Mouse (Mus musculus) hindbrain, embryonic 11.5 days (tissue): ENCODE data around the gene Taz. TPM values are rescaled to one million over a fixed set of nuclear protein-coding genes. Genes with fewer than 3 reads are reported as not detected.

Experiments
- ATAC-seq: fragments of 200-750 bp; cut with Nextera tagmentation; 2 replicates; pipeline ENCODE4 v1.8.0; 2017; ENCODE audit warnings: mild to moderate bottlenecking, moderate TSS enrichment, moderate library complexity; ENCODE audit not compliant: low FRiP score
- DNase-seq: peaks from one replicate; pipeline ENCODE4 v3.0.0-alpha.2; 2015; ENCODE audit warnings: low spot score
- H3K27ac ChIP-seq: fragments of 300-500 bp; sonication (generic); 2 replicates; pipeline ENCODE4 v1.5.1; 2014; ENCODE audit warnings: mild to moderate bottlenecking, low read depth, low read length
- H3K27me3 ChIP-seq: fragments of 300-500 bp; sonication (generic); 2 replicates; pipeline ENCODE4 v1.6.1; 2014; ENCODE audit warnings: mild to moderate bottlenecking, low read length, moderate library complexity, mixed read lengths; ENCODE audit not compliant: control insufficient read depth, insufficient read depth
- H3K36me3 ChIP-seq: fragments of 300-500 bp; sonication (generic); 2 replicates; pipeline ENCODE4 v1.6.1; 2014; ENCODE audit warnings: mild to moderate bottlenecking, low read length, moderate library complexity, mixed read lengths; ENCODE audit not compliant: control insufficient read depth, insufficient read depth
- H3K4me1 ChIP-seq: fragments of 300-500 bp; sonication (generic); replicated peaks from 2 replicates; pipeline ENCODE4 v1.6.1; 2014; ENCODE audit warnings: low read length, mixed read lengths; ENCODE audit not compliant: control insufficient read depth, insufficient read depth
- H3K4me2 ChIP-seq: fragments of 300-500 bp; sonication (generic); replicated peaks from 2 replicates; pipeline ENCODE4 v1.6.1; 2014; ENCODE audit warnings: mild to moderate bottlenecking, low read depth, low read length
- H3K4me3 ChIP-seq: fragments of 300-500 bp; sonication (generic); 2 replicates; pipeline ENCODE4 v1.5.1; 2014; ENCODE audit warnings: low read depth, low read length
- H3K9ac ChIP-seq: fragments of 300-500 bp; sonication (generic); 2 replicates; pipeline ENCODE4 v1.6.1; 2014; ENCODE audit warnings: low read depth, low read length
- H3K9me3 ChIP-seq: fragments of 300-500 bp; sonication (generic); 2 replicates; pipeline ENCODE4 v1.6.1; 2016; ENCODE audit warnings: low read length; ENCODE audit not compliant: control insufficient read depth
- WGBS: fragments of 180-500 bp; shearing (Covaris S2); extraction: QIAGEN DNeasy Blood & Tissue Kit; methylation state at CpG from one replicate; pipeline ENCODE4 v1.1.7; 2014; 5-methylcytosine and 5-hydroxymethylcytosine counted together
- polyA plus RNA-seq: library from polyadenylated mRNA; unstranded; fragments of >200 nt; fragmentation: Nextera tagmentation; extraction: Ambion mirVana; gene quantifications from 2 replicates; pipeline ENCODE4 v1.2.1, GENCODE M21; 2014

The Taz gene
- polyA plus RNA-seq, 1 experiment from 2014 or later = 58.3 TPM

- peak overlapping the region; percentile 79 for H3K27ac ChIP-seq
- WGBS = 11% methylated on average over 32 of the region's 38 CpGs
- no peaks in the 10 kb centered on the region for H3K4me1 ChIP-seq
- no peaks in the 10 kb centered on the region for H3K27me3 ChIP-seq
- no peaks in the 10 kb centered on the region for H3K9me3 ChIP-seq
- peak overlapping the region; percentile 76 for H3K9ac ChIP-seq
- H3K4me3 ChIP-seq = peak overlapping the region; percentile 57
- DNase-seq (peak; percentile 88), ATAC-seq (peak; percentile 91)
- H3K4me2 ChIP-seq = peak overlapping the region; percentile 36
- H3K36me3 ChIP-seq = no peaks in the 10 kb centered on the region
Observed at GRCm38 (mm10) chrX:74246213-74246681, 35.5 kb upstream of the Taz start.

- no peaks in the 10 kb centered on the region for H3K9me3 ChIP-seq
- ATAC-seq = peak; percentile 18
- no peak for DNase-seq
- peak overlapping the region; percentile 57 for H3K4me3 ChIP-seq
- no peaks in the 10 kb centered on the region for H3K27me3 ChIP-seq
- H3K4me1 ChIP-seq = no peaks in the 10 kb centered on the region
- peak overlapping the region; percentile 51; the same call in 1 of the 2 replicates for H3K9ac ChIP-seq
- H3K36me3 ChIP-seq = no peaks in the 10 kb centered on the region
- peak overlapping the region; percentile 36 for H3K4me2 ChIP-seq
- WGBS = 16% methylated on average over 15 of the region's 15 CpGs
- H3K27ac ChIP-seq = peak overlapping the region; percentile 45; the same call in 1 of the 2 replicates
Observed at GRCm38 (mm10) chrX:74246693-74247092, 35.0 kb upstream of the Taz start.

- H3K4me2 ChIP-seq = no peak overlapping the region
- H3K4me3 ChIP-seq = no peak overlapping the region
Observed at GRCm38 (mm10) chrX:74248651-74249050, 33.1 kb upstream of the Taz start.

GRCm38 (mm10) chrX:74249615-74250014, 32.1 kb upstream of the Taz start, which contains the start of gene Flna:
TSS of gene Flna (minus strand) at chrX:74249820.
- peak within 1 kb of the TSS; percentile 62 for H3K4me2 ChIP-seq
- ATAC-seq (no peak), DNase-seq (peak; percentile 65)
- no peaks in the 10 kb centered on the region for H3K4me1 ChIP-seq
- no peaks in the 10 kb centered on the region for H3K27me3 ChIP-seq
- 9% methylated on average over 28 of the region's 38 CpGs for WGBS
- H3K9ac ChIP-seq = peak within 1 kb of the TSS; percentile 65
- H3K27ac ChIP-seq = no peak within 1 kb of the TSS
- peak within 1 kb of the TSS; percentile 36 for H3K4me3 ChIP-seq
- H3K9me3 ChIP-seq = no peaks in the 10 kb centered on the region
- no peaks in the 10 kb centered on the region for H3K36me3 ChIP-seq

More at GRCm38 (mm10) chrX:74248651-74249050, 33.1 kb upstream of the Taz start:
- ATAC-seq (no peak), DNase-seq (peak; percentile 73)
- H3K27me3 ChIP-seq = no peaks in the 10 kb centered on the region
- no peaks in the 10 kb centered on the region for H3K9me3 ChIP-seq
- no peak overlapping the region for H3K9ac ChIP-seq
- H3K36me3 ChIP-seq = no peaks in the 10 kb centered on the region
- H3K27ac ChIP-seq = no peak overlapping the region
- 13% methylated on average over 3 of the region's 3 CpGs for WGBS
- no peaks in the 10 kb centered on the region for H3K4me1 ChIP-seq

GRCm38 (mm10) chrX:74254153-74254887, 27.4 kb upstream of the Taz start, which contains the start of gene Emd:
TSS of gene Emd (plus strand) at chrX:74254687.
- peak within 1 kb of the TSS; percentile 55 for H3K4me3 ChIP-seq
- H3K9me3 ChIP-seq = no peaks in the 10 kb centered on the region
- peak within 1 kb of the TSS; percentile 60 for H3K4me2 ChIP-seq
- ATAC-seq (peak; percentile 98), DNase-seq (peak; percentile 86)
- 24% methylated on average over 38 of the region's 39 CpGs for WGBS
- H3K4me1 ChIP-seq = no peaks in the 10 kb centered on the region
- peak within 1 kb of the TSS; percentile 82 for H3K27ac ChIP-seq
- peak within 1 kb of the TSS; percentile 64 for H3K9ac ChIP-seq
- no peaks in the 10 kb centered on the region for H3K27me3 ChIP-seq
- no peaks in the 10 kb centered on the region for H3K36me3 ChIP-seq

GRCm38 (mm10) chrX:74254888-74255565, 26.7 kb upstream of the Taz start:
- H3K27ac ChIP-seq = peak overlapping the region; percentile 82

GRCm38 (mm10) chrX:74257746-74258145, 24.0 kb upstream of the Taz start:
- no peak overlapping the region for H3K9ac ChIP-seq
- no peak overlapping the region for H3K27ac ChIP-seq
- no peak for ATAC-seq
- no peaks in the 10 kb centered on the region for H3K4me1 ChIP-seq
- H3K9me3 ChIP-seq = no peaks in the 10 kb centered on the region
- no peak for DNase-seq
- H3K4me2 ChIP-seq = no peak overlapping the region
- WGBS = 94% methylated on average over 3 of the region's 3 CpGs
- H3K4me3 ChIP-seq = no peak overlapping the region
- H3K36me3 ChIP-seq = no peaks in the 10 kb centered on the region
- no peaks in the 10 kb centered on the region for H3K27me3 ChIP-seq

More at GRCm38 (mm10) chrX:74254888-74255565, 26.7 kb upstream of the Taz start:
- Histone ChIP-seq H3K27me3 (no peaks in the 10 kb centered on the region), H3K4me1 (no peaks in the 10 kb centered on the region), H3K36me3 (no peaks in the 10 kb centered on the region), H3K9me3 (no peaks in the 10 kb centered on the region), H3K4me3 (peak overlapping the region; percentile 55), H3K4me2 (peak overlapping the region; percentile 60), H3K9ac (peak overlapping the region; percentile 64)
- 18% methylated on average over 31 of the region's 31 CpGs for WGBS
- peak; percentile 12 for DNase-seq
- ATAC-seq = peak; percentile 76

- H3K4me2 ChIP-seq = peak overlapping the region; percentile 19
- no peaks in the 10 kb centered on the region for H3K36me3 ChIP-seq
- H3K27ac ChIP-seq = peak overlapping the region; percentile 90
- H3K27me3 ChIP-seq = no peaks in the 10 kb centered on the region
- ATAC-seq (peak; percentile 33; the same call in 1 of the 2 replicates), DNase-seq (no peak)
- H3K9ac ChIP-seq = peak overlapping the region; percentile 66
- H3K4me3 ChIP-seq = peak overlapping the region; percentile 54
- H3K4me1 ChIP-seq = no peaks in the 10 kb centered on the region
- WGBS = 29% methylated on average over 3 of the region's 3 CpGs
- no peaks in the 10 kb centered on the region for H3K9me3 ChIP-seq
Observed at GRCm38 (mm10) chrX:74269736-74270061, 12.0 kb upstream of the Taz start.
